Mouse (Mus musculus) intestine, embryonic 15.5 days (tissue): Measurements from ENCODE around the gene Wwc1. TPM values are rescaled to one million over a fixed set of nuclear protein-coding genes. Genes with fewer than 3 reads are reported as not detected.
A peak's percentile ranks its signal among the peaks of the same experiment; 100 is the strongest.
"Not testable (repeated sequence)": the region's sequence is repeated elsewhere in the genome, so short reads cannot be mapped to it uniquely, and the experiment has no call there.

Experiments used
- ATAC-seq: fragments of 200-750 bp; cut with Nextera tagmentation; 2 replicates; pipeline ENCODE4 v1.8.0; 2017; ENCODE audit warnings: moderate TSS enrichment, moderate library complexity
- H3K27ac ChIP-seq: fragments of 300-500 bp; sonication (generic); 2 replicates; pipeline ENCODE4 v1.5.1; 2015; ENCODE audit warnings: mild to moderate bottlenecking, inconsistent platforms
- H3K27me3 ChIP-seq: fragments of 300-500 bp; sonication (generic); replicated peaks from 2 replicates; pipeline ENCODE4 v1.6.1; 2015; ENCODE audit warnings: inconsistent platforms
- H3K36me3 ChIP-seq: fragments of 300-500 bp; sonication (generic); 2 replicates; pipeline ENCODE4 v1.6.1; 2015; ENCODE audit warnings: inconsistent platforms
- H3K4me1 ChIP-seq: fragments of 300-500 bp; sonication (generic); replicated peaks from 2 replicates; pipeline ENCODE4 v1.6.1; 2015; ENCODE audit warnings: inconsistent platforms
- H3K4me2 ChIP-seq: fragments of 300-500 bp; sonication (generic); replicated peaks from 2 replicates; pipeline ENCODE4 v1.6.1; 2015; ENCODE audit warnings: mild to moderate bottlenecking, inconsistent platforms
- H3K4me3 ChIP-seq: fragments of 300-500 bp; sonication (generic); replicated peaks from 2 replicates; pipeline ENCODE4 v1.5.1; 2015; ENCODE audit warnings: inconsistent platforms
- H3K9ac ChIP-seq: fragments of 300-500 bp; sonication (generic); 2 replicates; pipeline ENCODE4 v1.6.1; 2015; ENCODE audit warnings: inconsistent platforms
- H3K9me3 ChIP-seq: fragments of 300-500 bp; sonication (generic); 2 replicates; pipeline ENCODE4 v1.6.1; 2016; ENCODE audit warnings: inconsistent platforms
- WGBS: fragments of 180-500 bp; shearing (Covaris S2); methylation state at CpG from one replicate; pipeline ENCODE4 v1.1.7; 2015; 5-methylcytosine and 5-hydroxymethylcytosine counted together
- polyA plus RNA-seq: library from polyadenylated mRNA; unstranded; fragments of >200 nt; fragmentation: Nextera tagmentation; extraction: Ambion mirVana; gene quantifications from 2 replicates; pipeline ENCODE4 v1.2.1, GENCODE M21; 2015

Gene Wwc1
- polyA plus RNA-seq, 1 experiment from 2014 or later: 14.1 TPM

DNA sequence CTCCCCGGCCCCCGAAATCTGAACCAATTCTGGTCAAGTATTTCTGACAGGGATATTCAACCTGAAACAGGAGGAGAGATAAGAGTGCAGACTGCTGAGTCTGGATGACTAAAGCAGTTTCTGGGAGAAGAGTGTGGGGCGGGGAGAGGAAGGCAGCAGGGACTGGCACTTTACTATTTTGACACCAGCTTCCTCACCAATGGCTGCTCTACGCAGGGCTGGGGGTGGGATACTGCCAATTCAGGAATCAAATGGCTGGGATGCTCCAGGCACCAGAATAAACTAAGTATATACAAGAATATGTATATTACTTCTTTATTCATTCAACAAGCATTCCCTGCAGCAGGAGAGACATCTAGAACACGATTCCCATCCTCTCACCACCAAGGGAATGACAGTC, 116.7 kb downstream of the Wwc1 start:
- WGBS: 93% methylated on average over 5 of the region's 5 CpGs
- no peaks in the 10 kb centered on the region for H3K27me3 ChIP-seq
- ATAC-seq: no peak
- H3K27ac ChIP-seq: no peak overlapping the region
- H3K9ac ChIP-seq: no peak overlapping the region
- no peak overlapping the region for H3K4me2 ChIP-seq
- H3K36me3 ChIP-seq: no peaks in the 10 kb centered on the region; the same call in 1 of the 2 replicates
- H3K4me3 ChIP-seq: no peak overlapping the region
- H3K9me3 ChIP-seq: no peaks in the 10 kb centered on the region
- no peaks in the 10 kb centered on the region for H3K4me1 ChIP-seq

DNA sequence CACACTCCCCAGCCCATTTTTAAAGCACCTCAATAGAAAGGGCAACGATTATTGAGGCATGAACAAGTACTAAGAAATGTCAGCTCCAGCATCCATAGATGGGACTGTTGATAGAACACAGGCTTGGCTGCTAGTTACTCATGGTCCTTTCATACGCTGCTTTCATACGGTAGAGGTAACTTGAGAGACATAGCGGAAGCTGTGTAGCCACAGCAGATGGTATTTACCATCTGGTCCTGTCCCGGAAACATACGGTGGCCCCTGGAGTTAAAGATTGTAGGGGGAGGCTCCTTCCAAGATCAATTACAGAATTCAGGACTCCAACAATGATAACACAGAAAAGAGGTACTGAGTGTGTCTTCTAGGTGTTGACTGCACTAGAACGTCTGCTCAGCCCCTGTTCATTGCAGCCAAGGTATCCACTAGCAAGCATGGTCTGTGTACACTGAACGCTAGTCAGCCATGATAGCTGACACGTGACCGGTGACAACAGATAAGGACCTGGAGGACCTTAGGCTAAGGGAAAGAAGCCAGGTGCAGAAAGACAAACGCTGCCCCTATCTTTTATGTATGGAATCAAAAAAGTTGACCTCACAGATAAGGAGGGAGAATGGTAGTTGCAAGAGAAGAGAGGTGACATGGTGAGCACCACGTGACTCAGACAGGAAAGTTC, 122.8 kb downstream of the Wwc1 start:
- Histone ChIP-seq H3K4me3 (no peak overlapping the region), H3K36me3 (peaks cover 3% of the 10 kb centered on the region; the same call in 1 of the 2 replicates), H3K4me1 (no peaks in the 10 kb centered on the region), H3K27ac (no peak overlapping the region), H3K4me2 (no peak overlapping the region), H3K9me3 (no peaks in the 10 kb centered on the region), H3K9ac (no peak overlapping the region), H3K27me3 (no peaks in the 10 kb centered on the region)
- peak; percentile 68 for ATAC-seq
- WGBS: 72% methylated on average over 12 of the region's 12 CpGs

DNA sequence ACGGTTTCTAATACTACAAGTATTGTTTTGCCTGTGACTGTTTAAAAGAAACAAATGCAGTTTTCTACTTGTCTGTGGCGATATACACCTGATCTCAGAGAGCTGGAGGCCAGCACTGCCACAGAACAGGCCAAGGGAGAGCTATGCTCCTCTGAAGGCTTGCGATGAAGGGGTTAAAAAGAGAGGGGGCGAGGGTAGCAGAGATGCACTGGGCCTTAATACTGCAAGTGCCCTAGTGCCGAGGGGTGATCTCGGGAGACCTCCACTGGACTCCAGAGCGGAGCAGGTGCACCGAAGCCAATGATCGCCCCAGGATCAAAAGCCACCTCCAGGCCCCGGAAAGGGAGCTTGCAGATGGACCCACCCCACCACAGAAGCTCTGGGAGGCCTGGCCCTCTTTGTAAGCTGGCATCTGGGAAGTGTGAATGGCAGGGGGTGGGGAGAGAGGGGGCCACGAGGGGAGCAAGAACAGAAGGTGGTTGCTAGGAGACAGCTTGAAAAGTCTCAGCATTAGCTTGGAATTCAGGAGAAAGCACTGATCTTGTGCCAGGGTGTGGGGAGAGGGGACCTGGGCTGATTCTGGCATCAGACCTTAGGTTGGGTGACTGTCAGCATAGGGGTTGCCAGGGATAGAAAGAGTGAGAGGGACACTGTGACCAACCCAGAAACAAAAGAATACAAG, 123.8 kb downstream of the Wwc1 start:
- no peaks in the 10 kb centered on the region for H3K9me3 ChIP-seq
- H3K9ac ChIP-seq: no peak overlapping the region
- H3K36me3 ChIP-seq: peaks cover 3% of the 10 kb centered on the region
- no peaks in the 10 kb centered on the region for H3K27me3 ChIP-seq
- no peak overlapping the region for H3K4me2 ChIP-seq
- no peak overlapping the region for H3K27ac ChIP-seq
- no peaks in the 10 kb centered on the region for H3K4me1 ChIP-seq
- WGBS: 60% methylated on average over 11 of the region's 11 CpGs
- ATAC-seq: no peak
- H3K4me3 ChIP-seq: no peak overlapping the region

DNA sequence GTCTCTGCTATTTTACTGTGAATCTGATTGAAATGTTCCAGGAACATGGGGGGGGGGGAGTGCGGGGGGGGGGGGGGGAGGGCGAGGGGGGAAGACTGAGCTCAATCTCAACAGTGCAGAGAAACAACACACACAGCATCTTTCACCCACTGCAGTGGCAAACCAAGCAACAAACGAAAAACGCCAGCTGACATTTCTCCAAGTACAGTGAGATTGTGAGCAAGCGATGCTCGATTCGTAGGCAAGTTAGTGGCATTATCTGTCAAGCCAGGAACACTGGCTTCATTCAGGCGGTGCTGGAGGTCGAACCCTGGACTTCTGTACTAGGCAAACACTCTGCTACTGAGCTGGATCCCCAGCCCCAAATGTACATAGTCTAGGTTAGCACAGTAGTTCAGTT, 124.8 kb downstream of the Wwc1 start:
- Histone ChIP-seq H3K27ac (no peak overlapping the region), H3K36me3 (peaks cover 3% of the 10 kb centered on the region), H3K4me2 (no peak overlapping the region), H3K27me3 (no peaks in the 10 kb centered on the region), H3K9me3 (no peaks in the 10 kb centered on the region), H3K4me3 (no peak overlapping the region), H3K9ac (no peak overlapping the region), H3K4me1 (no peaks in the 10 kb centered on the region)
- 82% methylated on average over 8 of the region's 9 CpGs for WGBS
- ATAC-seq: no peak

DNA sequence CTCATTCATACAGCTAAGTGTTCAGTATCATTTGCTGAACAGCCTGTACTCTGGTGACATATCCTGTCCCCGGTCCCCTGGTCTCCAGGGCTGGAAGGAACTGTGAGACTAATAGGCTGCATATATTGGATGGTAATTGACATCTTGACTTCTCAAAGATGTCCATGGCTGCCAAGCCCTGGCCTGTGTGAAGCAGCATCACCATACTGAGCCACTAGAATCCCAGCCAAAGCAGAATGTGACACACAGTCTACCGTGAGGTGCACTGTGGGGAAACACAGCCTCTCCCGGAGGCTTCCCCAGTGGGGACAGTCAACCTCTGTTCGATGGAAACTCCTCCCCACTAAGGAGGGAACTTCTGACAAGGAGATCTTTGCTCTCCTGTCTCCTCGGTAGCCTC, 125.4 kb downstream of the Wwc1 start:
- Histone ChIP-seq H3K4me3 (no peak overlapping the region), H3K4me2 (no peak overlapping the region), H3K9ac (no peak overlapping the region), H3K9me3 (no peaks in the 10 kb centered on the region), H3K4me1 (no peaks in the 10 kb centered on the region), H3K27ac (no peak overlapping the region), H3K27me3 (no peaks in the 10 kb centered on the region), H3K36me3 (peaks cover 3% of the 10 kb centered on the region)
- WGBS: 89% methylated on average over 5 of the region's 5 CpGs
- no peak for ATAC-seq

DNA sequence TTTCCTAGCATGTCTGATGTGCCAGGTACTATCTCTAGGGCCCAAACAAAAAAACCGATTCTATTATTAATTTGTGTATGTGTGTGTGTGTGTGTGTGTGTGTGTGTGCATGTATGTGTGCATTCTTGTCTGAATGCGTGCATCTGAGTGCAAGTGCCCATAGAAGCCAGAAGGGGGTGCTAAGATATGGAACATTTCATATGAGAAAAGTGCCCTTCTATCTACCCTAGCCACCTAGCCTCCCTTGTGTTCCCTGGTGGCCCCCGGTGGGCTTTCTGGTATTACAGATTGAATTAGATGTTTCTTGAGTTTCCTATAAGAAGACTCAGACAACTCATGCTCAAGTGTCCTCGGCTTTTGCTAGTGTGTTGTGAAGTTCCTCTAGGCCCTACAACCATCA, 126.7 kb downstream of the Wwc1 start:
- Histone ChIP-seq H3K9me3 (no peaks in the 10 kb centered on the region), H3K36me3 (peaks cover 3% of the 10 kb centered on the region), H3K4me3 (no peak overlapping the region), H3K27ac (no peak overlapping the region), H3K9ac (no peak overlapping the region), H3K4me1 (no peaks in the 10 kb centered on the region), H3K4me2 (no peak overlapping the region), H3K27me3 (no peaks in the 10 kb centered on the region)
- no peak for ATAC-seq
- WGBS: 90% methylated on average over 4 of the region's 4 CpGs

DNA sequence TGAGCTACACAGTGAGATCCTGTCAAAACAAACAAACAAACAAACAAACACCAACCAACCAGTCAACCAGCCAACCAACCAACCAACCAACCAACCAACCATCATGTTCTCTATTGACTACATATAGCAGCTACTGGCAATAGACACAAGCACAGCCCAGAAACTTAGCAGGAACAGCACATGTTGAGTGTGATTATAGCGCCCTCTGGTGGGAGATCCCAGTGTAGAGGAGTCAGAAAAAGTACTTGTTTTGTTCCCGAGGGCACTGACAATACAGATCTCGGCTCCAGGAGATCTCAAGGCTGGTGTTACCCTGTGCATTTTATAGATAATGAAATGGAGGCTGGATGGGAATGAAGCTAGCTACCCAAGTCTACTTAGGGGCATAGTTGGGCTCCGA, 127.6 kb downstream of the Wwc1 start:
- Histone ChIP-seq H3K27me3 (no peaks in the 10 kb centered on the region), H3K9ac (no peak overlapping the region), H3K4me3 (no peak overlapping the region), H3K9me3 (no peaks in the 10 kb centered on the region), H3K27ac (no peak overlapping the region), H3K36me3 (peaks cover 3% of the 10 kb centered on the region), H3K4me2 (no peak overlapping the region), H3K4me1 (no peaks in the 10 kb centered on the region)
- ATAC-seq: no peak
- 63% methylated on average over 4 of the region's 4 CpGs for WGBS

DNA sequence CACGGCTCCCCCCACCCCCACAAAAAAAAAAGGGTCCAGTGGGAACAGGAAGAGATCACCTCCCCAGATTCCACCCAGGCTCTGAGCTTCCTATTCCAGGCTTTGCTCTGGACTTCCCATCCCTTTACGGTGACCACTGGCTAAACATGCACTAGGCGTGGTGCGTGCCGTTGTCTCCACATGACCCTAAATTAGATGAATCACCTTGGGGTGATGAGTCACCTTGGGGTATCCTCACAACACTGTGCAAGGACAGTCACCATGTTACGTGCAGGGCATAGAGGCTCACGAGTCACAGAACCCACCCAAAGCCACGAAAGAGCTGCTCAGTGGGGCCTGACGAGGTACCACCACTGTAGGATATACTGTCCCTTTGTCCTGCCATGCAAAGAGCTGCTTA, 136.0 kb downstream of the Wwc1 start:
- Histone ChIP-seq H3K4me1 (no peaks in the 10 kb centered on the region), H3K9ac (no peak overlapping the region), H3K27me3 (no peaks in the 10 kb centered on the region), H3K4me3 (no peak overlapping the region), H3K36me3 (no peaks in the 10 kb centered on the region), H3K9me3 (no peaks in the 10 kb centered on the region), H3K27ac (no peak overlapping the region), H3K4me2 (no peak overlapping the region)
- no peak for ATAC-seq
- whole genome bisulfite sequencing: 86% methylated on average over 9 of the region's 9 CpGs

DNA sequence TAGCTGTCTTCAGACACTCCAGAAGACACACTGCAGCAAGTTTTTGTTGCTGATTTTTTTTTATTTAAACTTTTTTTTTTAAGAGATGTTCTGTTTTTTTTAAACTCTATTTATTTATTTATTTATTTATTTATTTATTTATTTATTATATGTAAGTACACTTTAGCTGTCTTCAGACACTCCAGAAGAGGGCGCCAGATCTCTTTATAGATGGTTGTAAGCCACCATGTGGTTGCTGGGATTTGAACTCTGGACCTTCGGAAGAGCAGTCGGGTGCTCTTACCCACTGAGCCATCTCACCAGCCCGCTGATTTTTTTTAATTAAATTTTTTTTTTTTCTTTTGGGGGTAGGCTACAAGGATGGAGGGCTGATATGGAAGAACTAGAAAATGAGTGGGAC, 137.8 kb downstream of the Wwc1 start:
- H3K36me3 ChIP-seq, H3K4me2 ChIP-seq, H3K27ac ChIP-seq, H3K27me3 ChIP-seq, H3K9me3 ChIP-seq, ATAC-seq, H3K4me1 ChIP-seq, H3K4me3 ChIP-seq, H3K9ac ChIP-seq: not testable (repeated sequence)
- WGBS: 83% methylated on average over 4 of the region's 4 CpGs

DNA sequence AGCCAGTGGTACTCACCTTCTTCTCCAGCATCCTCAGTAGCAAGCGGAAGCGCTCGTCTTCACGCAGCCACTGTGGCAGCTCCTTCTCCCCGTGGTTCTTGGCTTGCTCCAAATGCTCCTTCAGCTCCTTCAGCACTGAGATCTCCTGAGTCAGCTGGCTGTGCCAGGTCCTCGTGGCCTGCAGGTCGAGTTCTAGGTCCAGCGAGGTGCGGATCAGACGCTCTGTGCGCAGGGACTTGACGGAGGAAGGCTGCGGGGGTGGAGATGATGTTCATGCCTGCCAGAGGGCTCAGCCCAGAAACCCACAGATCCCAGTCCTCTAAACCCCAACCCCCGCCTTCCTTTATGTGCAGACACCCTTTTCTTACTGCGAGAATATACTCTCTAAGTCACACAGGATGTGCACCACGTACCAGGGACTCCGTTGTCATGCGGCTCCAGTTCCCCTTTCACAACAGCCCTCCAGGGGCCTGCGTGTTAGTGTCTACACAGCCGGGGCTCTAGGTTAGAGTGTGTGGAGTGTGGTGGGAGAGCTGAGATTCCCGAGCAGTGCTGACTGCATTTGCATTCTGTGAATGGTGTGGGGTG, 138.5 kb downstream of the Wwc1 start:
- Histone ChIP-seq H3K27ac (no peak overlapping the region), H3K4me1 (no peaks in the 10 kb centered on the region), H3K27me3 (no peaks in the 10 kb centered on the region), H3K9ac (no peak overlapping the region), H3K9me3 (no peaks in the 10 kb centered on the region), H3K36me3 (no peaks in the 10 kb centered on the region), H3K4me2 (no peak overlapping the region), H3K4me3 (no peak overlapping the region)
- 91% methylated on average over 21 of the region's 21 CpGs for WGBS
- no peak for ATAC-seq

DNA sequence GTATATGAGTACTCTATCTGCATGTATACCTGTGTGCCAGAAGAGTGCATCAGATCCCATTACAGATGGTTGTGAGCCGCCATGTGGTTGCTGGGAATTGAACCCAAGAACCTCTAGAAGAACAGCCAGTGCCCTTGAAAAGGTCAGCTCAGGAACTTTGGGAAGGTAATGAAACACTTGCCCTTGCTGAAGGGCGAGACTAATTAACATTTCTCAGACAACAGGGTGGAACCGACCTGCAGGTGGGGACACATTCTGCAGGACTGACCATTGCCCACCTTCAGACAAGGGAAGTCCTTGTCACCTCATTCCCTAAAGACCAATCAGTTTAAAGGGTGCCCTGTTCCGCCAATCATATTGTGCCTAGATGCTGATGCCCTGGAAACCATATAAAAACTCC, 139.5 kb downstream of the Wwc1 start:
- H3K4me3 ChIP-seq, H3K36me3 ChIP-seq, H3K27me3 ChIP-seq, H3K9ac ChIP-seq, H3K27ac ChIP-seq, H3K9me3 ChIP-seq, ATAC-seq, H3K4me2 ChIP-seq, H3K4me1 ChIP-seq: not testable (repeated sequence)
- 86% methylated on average over 4 of the region's 4 CpGs for WGBS

DNA sequence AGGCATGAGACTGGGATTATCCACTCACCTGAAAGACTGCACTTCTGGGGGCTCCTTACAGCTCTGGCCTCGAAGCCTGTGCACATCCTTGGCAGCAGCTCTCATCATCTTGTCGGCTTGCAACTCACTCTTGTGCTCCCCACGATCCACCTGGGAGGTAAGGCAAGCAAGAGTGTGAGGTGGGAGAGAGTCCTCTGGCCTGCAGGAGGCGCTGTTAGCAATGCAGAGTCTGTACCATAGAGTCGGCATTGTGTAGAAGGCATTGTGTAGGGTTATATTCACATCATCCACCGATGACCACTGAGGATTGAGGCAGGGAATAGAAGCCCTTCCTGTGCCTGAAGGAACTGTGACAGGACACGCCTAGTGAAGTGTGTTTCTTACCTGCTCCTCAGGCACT, 140.0 kb downstream of the Wwc1 start:
- H3K9me3 ChIP-seq: no peaks in the 10 kb centered on the region
- no peak overlapping the region for H3K4me2 ChIP-seq
- 81% methylated on average over 7 of the region's 7 CpGs for WGBS
- no peaks in the 10 kb centered on the region for H3K36me3 ChIP-seq
- ATAC-seq: no peak
- no peak overlapping the region for H3K9ac ChIP-seq
- no peaks in the 10 kb centered on the region for H3K27me3 ChIP-seq
- no peaks in the 10 kb centered on the region for H3K4me1 ChIP-seq
- no peak overlapping the region for H3K4me3 ChIP-seq
- H3K27ac ChIP-seq: no peak overlapping the region
